Mouse (Mus musculus): ENCODE data around the gene Pycard.

DNA sequence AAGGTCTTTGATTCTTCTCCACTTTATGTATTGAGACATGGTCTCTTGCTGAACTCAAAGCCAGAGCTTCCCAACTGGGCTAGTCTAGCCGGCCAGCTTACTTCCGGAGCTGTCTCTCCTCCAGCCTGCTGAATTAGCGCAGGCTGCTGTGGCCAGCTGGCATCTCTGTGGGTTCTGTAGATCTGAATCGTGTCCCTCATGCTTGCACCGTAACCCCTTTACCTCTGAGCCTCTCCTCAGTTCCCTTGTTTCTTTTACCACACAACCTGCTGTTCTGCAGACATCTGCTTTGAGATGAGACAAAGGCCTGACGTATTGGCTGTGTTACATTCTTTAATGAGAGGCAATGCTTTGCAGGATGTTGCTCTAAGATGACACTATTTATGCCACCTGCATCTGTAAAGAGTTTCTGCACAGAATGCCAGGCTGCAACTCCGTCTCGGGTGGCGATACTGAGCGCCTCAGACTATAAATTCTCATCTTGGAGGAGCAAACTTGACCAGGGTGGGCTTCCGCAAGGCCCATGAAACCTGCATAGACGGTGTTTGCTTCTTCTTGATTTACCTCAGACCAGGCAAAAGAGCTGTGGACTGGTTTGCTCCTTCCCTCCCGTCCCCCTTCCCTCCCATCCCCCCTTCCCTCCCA is 18.6 kb upstream of the Pycard start:
- TF ChIP-seq CTCF (IDR thresholded peaks at IDR 0.05; ENCODE audit: low read depth) (no peak), EP300 (optimal IDR thresholded peaks at IDR 0.05) (no peak)
